Mouse (Mus musculus): ENCODE measurements around the gene Olfr544. TPM values are rescaled to one million over a fixed set of nuclear protein-coding genes. Genes with fewer than 3 reads are reported as not detected.
A peak's percentile ranks its signal among the peaks of the same experiment; 100 is the strongest.

The Olfr544 gene
- total and polyA plus RNA-seq, 3 experiments, result not detected

DNA sequence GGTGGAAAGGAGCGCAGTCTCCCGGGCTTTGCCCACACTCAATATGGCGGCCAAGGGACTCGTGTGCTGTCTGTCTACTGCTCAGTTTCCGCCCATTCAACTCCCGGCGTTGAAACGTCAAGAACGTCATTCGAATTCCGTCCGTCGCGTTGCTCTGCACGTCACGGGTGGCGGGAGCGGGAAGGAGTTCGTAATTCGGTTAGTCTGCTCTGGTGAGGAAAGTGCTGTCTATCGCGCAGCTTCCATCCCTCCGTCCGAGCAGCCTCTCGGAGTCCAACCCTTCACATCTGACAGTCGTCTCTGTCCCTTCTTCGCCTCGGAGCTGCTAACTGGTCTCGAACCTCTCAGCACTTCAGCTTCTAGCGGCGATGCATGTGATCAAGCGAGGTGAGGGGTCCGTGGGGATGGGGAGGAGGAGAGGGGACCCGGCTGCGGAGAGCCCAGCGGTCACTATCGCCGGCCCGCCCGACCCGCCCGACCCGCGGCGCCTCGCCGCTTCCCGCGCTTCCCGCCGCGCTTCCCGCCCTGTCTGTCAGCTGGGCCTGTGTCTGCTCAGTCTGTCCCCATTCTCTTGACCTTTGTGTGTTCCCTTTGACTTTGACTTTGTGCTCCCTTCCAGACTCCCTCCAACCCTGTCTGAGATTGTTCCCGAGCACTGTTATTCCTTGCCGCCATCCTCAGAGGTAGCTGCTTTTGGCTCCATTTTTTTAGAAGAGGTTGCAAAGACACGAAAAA lies 46.3 kb downstream of the Olfr544 start, which contains the start of gene Rrm1:
TSS of gene Rrm1 (plus strand) at position 39 of the 735 bp plus-strand sequence.
- Histone ChIP-seq H3K4me3 (peak within 1 kb of the TSS; percentile 76), H3K27ac (peak within 1 kb of the TSS; percentile 61), H3K36me3 (ENCODE audit: control insufficient read depth, insufficient read depth, low read length) (no peaks in the 10 kb centered on the region), H3K27me3 (ENCODE audit: control insufficient read depth, insufficient read depth, low read length) (no peaks in the 10 kb centered on the region), H3K9ac (ENCODE audit: low read depth, low read length) (peak within 1 kb of the TSS; percentile 64), H3K4me1 (ENCODE audit: control insufficient read depth, insufficient read depth, low read length) (no peaks in the 10 kb centered on the region), H3K79me2 (replicated peaks; ENCODE audit: control insufficient read depth, insufficient read depth, low read length) (no peaks in the 10 kb centered on the region; the same call in 1 of the 2 replicates)
- under 1% methylated on average over 56 of the region's 56 CpGs for WGBS
- intact Hi-C loops (cut with DNase I), result no loop called here
- peak; percentile 95 to 96 for DNase-seq
- TF ChIP-seq CTCF (IDR thresholded peaks at IDR 0.05) (no peak), POLR2A (IDR thresholded peaks at IDR 0.05; ENCODE audit: insufficient read depth, low read depth, low read length) (peak; percentile 71), EP300 (IDR thresholded peaks at IDR 0.05; ENCODE audit: insufficient read depth, low read depth, low read length) (peak; percentile 91)

DNA sequence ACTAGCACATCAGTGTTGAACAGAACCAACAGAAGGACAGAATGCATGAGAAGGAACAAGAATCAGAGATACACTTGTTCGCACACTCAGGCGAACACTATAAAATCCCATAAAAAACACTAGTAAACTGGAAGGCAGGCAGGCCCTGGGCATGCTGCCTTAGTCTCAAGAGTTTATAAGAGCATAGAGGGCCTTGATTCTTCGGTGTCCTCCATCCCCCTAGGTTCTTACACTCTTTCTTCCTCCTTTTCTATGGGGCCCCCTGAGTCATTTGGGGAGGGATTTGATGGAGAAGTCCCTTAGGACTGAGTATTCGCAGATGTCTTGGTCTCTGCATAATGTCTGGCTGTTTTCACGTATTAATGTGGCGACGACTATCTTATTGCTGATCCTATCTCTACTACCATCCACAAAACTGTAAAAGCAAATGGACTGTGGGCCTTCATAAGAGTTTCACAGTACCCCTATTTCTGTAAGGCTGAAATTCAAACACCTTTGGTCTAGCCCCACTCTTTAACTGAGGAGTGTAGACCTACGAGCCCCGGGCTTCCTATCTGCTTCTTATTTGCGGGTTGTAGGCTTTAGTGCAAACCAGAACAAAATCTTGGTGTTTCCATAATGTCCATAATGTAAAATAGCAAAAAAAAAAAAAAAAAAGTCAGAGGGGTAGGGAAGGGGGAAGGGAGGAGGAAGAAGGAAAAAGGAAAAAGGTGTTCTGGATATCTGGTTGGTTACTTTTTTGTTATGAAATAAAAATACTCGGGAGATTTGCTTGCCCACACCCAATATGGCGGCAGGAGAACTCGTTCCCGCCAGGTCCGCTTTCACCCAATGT lies 47.1 kb downstream of the Olfr544 start:
- Histone ChIP-seq H3K27ac (no peak overlapping the region; the same call in 1 of the 2 replicates), H3K79me2 (replicated peaks; ENCODE audit: control insufficient read depth, insufficient read depth, low read length) (no peaks in the 10 kb centered on the region; the same call in 1 of the 2 replicates), H3K4me3 (peak overlapping the region; percentile 76; the same call in 1 of the 2 replicates), H3K27me3 (ENCODE audit: control insufficient read depth, insufficient read depth, low read length) (no peaks in the 10 kb centered on the region), H3K36me3 (ENCODE audit: control insufficient read depth, insufficient read depth, low read length) (no peaks in the 10 kb centered on the region), H3K9ac (ENCODE audit: low read depth, low read length) (no peak overlapping the region), H3K4me1 (ENCODE audit: control insufficient read depth, insufficient read depth, low read length) (no peaks in the 10 kb centered on the region)
- TF ChIP-seq CTCF (IDR thresholded peaks at IDR 0.05), result no peak
- no peak for TF ChIP-seq POLR2A (IDR thresholded peaks at IDR 0.05; ENCODE audit: insufficient read depth, low read depth, low read length)
- TF ChIP-seq EP300 (IDR thresholded peaks at IDR 0.05; ENCODE audit: insufficient read depth, low read depth, low read length), result no peak
- WGBS, result 50% methylated on average over 15 of the region's 15 CpGs
- DNase-seq, result no peak
- intact Hi-C loops (cut with DNase I), result no loop called here

- Histone ChIP-seq H3K4me3 (no peak overlapping the region), H3K79me2 (replicated peaks; ENCODE audit: control insufficient read depth, insufficient read depth, low read length) (no peaks in the 10 kb centered on the region), H3K4me1 (ENCODE audit: control insufficient read depth, insufficient read depth, low read length) (no peaks in the 10 kb centered on the region), H3K27me3 (ENCODE audit: control insufficient read depth, insufficient read depth, low read length) (no peaks in the 10 kb centered on the region), H3K9ac (ENCODE audit: low read depth, low read length) (no peak overlapping the region), H3K27ac (no peak overlapping the region), H3K36me3 (ENCODE audit: control insufficient read depth, insufficient read depth, low read length) (no peaks in the 10 kb centered on the region)
- DNase-seq, result no peak
- 81% methylated on average over 2 of the region's 2 CpGs for WGBS
- TF ChIP-seq POLR2A (IDR thresholded peaks at IDR 0.05; ENCODE audit: insufficient read depth, low read depth, low read length), result no peak
- intact Hi-C loops (cut with DNase I), result no loop called here
Observed at GRCm38 (mm10) chr7:102434344-102434743, 53.8 kb downstream of the Olfr544 start.

Other genes with a start within 250 kb of the Olfr544 start
- 10 to 100 TPM; 22.4 to 26.3 TPM for gene Rhog, start 232.3 kb downstream of the Olfr544 start, total RNA-seq (2021)
- 22.5 and 34.2 TPM in 2 replicates for gene Rhog, start 232.3 kb downstream of the Olfr544 start, polyA plus RNA-seq (2012; rRNA removed)
- 10 to 100 TPM; 23.9 to 24.1 TPM for gene Stim1, start 220.5 kb downstream of the Olfr544 start, total RNA-seq (2021)
- gene Stim1, start 220.5 kb downstream of the Olfr544 start, polyA plus RNA-seq (2012; rRNA removed), result 22.8 and 26.8 TPM in 2 replicates
- 1 to 10 TPM; 9.6 to 9.9 TPM for gene Rrm1, start 46.6 kb downstream of the Olfr544 start, total RNA-seq (2021)
- gene Rrm1, start 46.6 kb downstream of the Olfr544 start, polyA plus RNA-seq (2012; rRNA removed), result 4.4 and 8.1 TPM in 2 replicates
- gene Olfr543, start 6.6 kb downstream of the Olfr544 start, total RNA-seq (2021), result not detected
- gene Olfr543, start 6.6 kb downstream of the Olfr544 start, polyA plus RNA-seq (2012; rRNA removed), result not detected in 2 replicates
- gene Olfr545, start 11.3 kb upstream of the Olfr544 start, total RNA-seq (2021), result not detected
- not detected in 2 replicates for gene Olfr545, start 11.3 kb upstream of the Olfr544 start, polyA plus RNA-seq (2012; rRNA removed)
- not detected for gene Olfr547, start 46.4 kb upstream of the Olfr544 start, total RNA-seq (2021)
- not detected in 2 replicates for gene Olfr547, start 46.4 kb upstream of the Olfr544 start, polyA plus RNA-seq (2012; rRNA removed)
- gene Olfr548-ps1, start 52.6 kb upstream of the Olfr544 start, total RNA-seq (2021), result not detected
- not detected in 2 replicates for gene Olfr548-ps1, start 52.6 kb upstream of the Olfr544 start, polyA plus RNA-seq (2012; rRNA removed)
- gene Olfr549, start 61.6 kb upstream of the Olfr544 start, total RNA-seq (2021), result not detected
- not detected in 2 replicates for gene Olfr549, start 61.6 kb upstream of the Olfr544 start, polyA plus RNA-seq (2012; rRNA removed)
- gene Trim21, start 77.2 kb upstream of the Olfr544 start, total RNA-seq (2021), result 1 to 10 TPM; 3.7 to 6.1 TPM
- gene Trim21, start 77.2 kb upstream of the Olfr544 start, polyA plus RNA-seq (2012; rRNA removed), result 3.7 and 6.2 TPM in 2 replicates
- gene Olfr550, start 83.1 kb upstream of the Olfr544 start, total RNA-seq (2021), result under 1 TPM in 1 of 2 experiments, not detected in 1; 0.07 TPM
- 0.56 and 0.86 TPM in 2 replicates for gene Olfr550, start 83.1 kb upstream of the Olfr544 start, polyA plus RNA-seq (2012; rRNA removed)
- gene Olfr551, start 103.6 kb upstream of the Olfr544 start, total RNA-seq (2021), result not detected
- gene Olfr551, start 103.6 kb upstream of the Olfr544 start, polyA plus RNA-seq (2012; rRNA removed), result not detected in 2 replicates
- under 1 TPM; 0.13 to 0.20 TPM for gene Olfr552, start 109.5 kb upstream of the Olfr544 start, total RNA-seq (2021)
- gene Olfr552, start 109.5 kb upstream of the Olfr544 start, polyA plus RNA-seq (2012; rRNA removed), result not detected in 2 replicates
- not detected for gene Olfr553, start 129.9 kb upstream of the Olfr544 start, total RNA-seq (2021)
- not detected in 2 replicates for gene Olfr553, start 129.9 kb upstream of the Olfr544 start, polyA plus RNA-seq (2012; rRNA removed)
- gene Olfr554, start 150.1 kb upstream of the Olfr544 start, total RNA-seq (2021), result not detected
- gene Olfr554, start 150.1 kb upstream of the Olfr544 start, polyA plus RNA-seq (2012; rRNA removed), result not detected in 2 replicates
- gene Olfr555, start 170.5 kb upstream of the Olfr544 start, total RNA-seq (2021), result not detected
- gene Olfr555, start 170.5 kb upstream of the Olfr544 start, polyA plus RNA-seq (2012; rRNA removed), result not detected in 2 replicates
- gene Olfr556, start 176.6 kb upstream of the Olfr544 start, total RNA-seq (2021), result not detected
- not detected in 2 replicates for gene Olfr556, start 176.6 kb upstream of the Olfr544 start, polyA plus RNA-seq (2012; rRNA removed)
- 1 to 10 TPM; 8.1 to 9.5 TPM for gene Trim68, start 199.0 kb upstream of the Olfr544 start, total RNA-seq (2021)
- gene Trim68, start 199.0 kb upstream of the Olfr544 start, polyA plus RNA-seq (2012; rRNA removed), result 20.4 and 33.3 TPM in 2 replicates
- gene Olfr557, start 207.6 kb upstream of the Olfr544 start, total RNA-seq (2021), result not detected
- gene Olfr557, start 207.6 kb upstream of the Olfr544 start, polyA plus RNA-seq (2012; rRNA removed), result not detected in 2 replicates
- gene Olfr558, start 213.9 kb upstream of the Olfr544 start, total RNA-seq (2021), result 1 to 10 TPM; 3.0 to 3.8 TPM
- 3.5 and 8.4 TPM in 2 replicates for gene Olfr558, start 213.9 kb upstream of the Olfr544 start, polyA plus RNA-seq (2012; rRNA removed)
- not detected for gene Olfr33, start 230.8 kb upstream of the Olfr544 start, total RNA-seq (2021)
- gene Olfr33, start 230.8 kb upstream of the Olfr544 start, polyA plus RNA-seq (2012; rRNA removed), result 0.33 TPM in 1 of 2 replicates, not detected in the other
- not detected for gene Olfr559, start 239.2 kb upstream of the Olfr544 start, total RNA-seq (2021)
- not detected in 2 replicates for gene Olfr559, start 239.2 kb upstream of the Olfr544 start, polyA plus RNA-seq (2012; rRNA removed)

Data from heart, adult 2 months (tissue).